8 mouse cellular contexts compared by ENCODE assay signal in genomic region chr10:62186882-62187281, GRCm38 (mm10). TPM values are rescaled to one million over a fixed set of nuclear protein-coding genes. Genes with fewer than 3 reads are reported as not detected.
DNase-seq lines count a peak whose midpoint lies in the region; ATAC-seq and TF ChIP-seq lines count a peak whose summit lies in the region.

No protein-coding gene starts in this region.

- no peaks in the 10 kb centered on the region for H3K27me3 ChIP-seq in hindbrain, postnatal 0 days (ENCODE audit: insufficient read depth, low read length)
- peaks cover 21% of the 10 kb centered on the region for H3K27me3 ChIP-seq in midbrain, embryonic 10.5 days (ENCODE audit: low read depth, poor library complexity, severe bottlenecking)

- intact Hi-C loops in left cerebral cortex, postnatal 25 days (cut with DNase I) = loop anchor here (1.0 kb wide), 1 partner anchor 56 kb away; no protein-coding TSS in a partner anchor

- WGBS in hindbrain, postnatal 0 days = 20% methylated on average over 7 of the region's 7 CpGs
- WGBS in midbrain, embryonic 10.5 days = 27% methylated on average over 7 of the region's 7 CpGs

- no peak overlapping the region for H3K27ac ChIP-seq in hindbrain, postnatal 0 days
- no peak overlapping the region for H3K27ac ChIP-seq in midbrain, embryonic 10.5 days (replicated peaks)

- TF ChIP-seq CTCF in hindbrain, postnatal 0 days (IDR thresholded peaks at IDR 0.05; ENCODE audit: low read depth) = peak; percentile 97

- peak; percentile 67 for DNase-seq in R1 (ENCODE audit: low read depth, low spot score)
- peak; percentile 86 for DNase-seq in cerebellum, adult 8-10 months
- DNase-seq in frontal cortex, postnatal 14 days (ENCODE audit: low spot score in 2 of 2) = peak; percentile 52 to 84
- DNase-seq in hindbrain, postnatal 0 days (ENCODE audit: low spot score) = peak; percentile 88
- DNase-seq in left cerebral cortex, postnatal 25 days (ENCODE audit: low spot score in 2 of 2) = peak; percentile 80 to 82
- peak; percentile 78 for DNase-seq in midbrain, embryonic 10.5 days (ENCODE audit: low spot score)
- peak; percentile 62 for DNase-seq in skeletal muscle tissue, adult 2 months (ENCODE audit: low read depth, low spot score)

- H3K4me1 ChIP-seq in hindbrain, postnatal 0 days (ENCODE audit: insufficient read depth, low read length) = no peaks in the 10 kb centered on the region
- no peaks in the 10 kb centered on the region for H3K4me1 ChIP-seq in midbrain, embryonic 10.5 days

- peak; percentile 67; the same call in 1 of the 2 replicates for ATAC-seq in hindbrain, postnatal 0 days
- ATAC-seq in activated CD4-positive, CD25-positive, alpha-beta regulatory T cell, adult 4 months = no peak

- H3K4me2 ChIP-seq in hindbrain, postnatal 0 days (ENCODE audit: low read depth, low read length) = no peak overlapping the region

- no peak overlapping the region for H3K4me3 ChIP-seq in hindbrain, postnatal 0 days (ENCODE audit: low read length)
- no peak overlapping the region for H3K4me3 ChIP-seq in midbrain, embryonic 10.5 days

- no peak overlapping the region for H3K9ac ChIP-seq in hindbrain, postnatal 0 days (replicated peaks; ENCODE audit: low read length)

- H3K9me3 ChIP-seq in hindbrain, postnatal 0 days (ENCODE audit: low read length) = no peaks in the 10 kb centered on the region
- no peaks in the 10 kb centered on the region for H3K9me3 ChIP-seq in midbrain, embryonic 10.5 days (replicated peaks)

- no peaks in the 10 kb centered on the region for H3K36me3 ChIP-seq in hindbrain, postnatal 0 days (ENCODE audit: insufficient read depth, low read length)
- H3K36me3 ChIP-seq in midbrain, embryonic 10.5 days = no peaks in the 10 kb centered on the region

RNA-seq across cellular contexts. Expression of gene Fam241b, which starts 43.2 kb away (rescaled TPM):
- 92.9 and 97.9 TPM in 2 replicates for total RNA-seq in hindbrain, postnatal 0 days (2014; rRNA removed)
- 143 and 152 TPM in 2 replicates for polyA plus RNA-seq in hindbrain, postnatal 0 days (2015; fragmentation: Nextera tagmentation; extraction: Ambion mirVana)
- total RNA-seq in left cerebral cortex, postnatal 25 days (2021) = 10 to 100 TPM; 53.0 to 54.6 TPM
- 19.3 and 23.4 TPM in 2 replicates for polyA plus RNA-seq in midbrain, embryonic 10.5 days (2016; fragmentation: Nextera tagmentation; extraction: Ambion mirVana)
- polyA plus RNA-seq in activated CD4-positive, CD25-positive, alpha-beta regulatory T cell, adult 4 months (2017; shearing (Covaris generic)) = 1 to 10 TPM; 2.9 to 3.3 TPM

RNA-seq across cellular contexts. Expression of gene Tspan15, which starts 44.2 kb away (rescaled TPM):
- 30.8 and 38.3 TPM in 2 replicates for total RNA-seq in hindbrain, postnatal 0 days (2014; rRNA removed)
- 20.4 and 21.4 TPM in 2 replicates for polyA plus RNA-seq in hindbrain, postnatal 0 days (2015; fragmentation: Nextera tagmentation; extraction: Ambion mirVana)
- 10 to 100 TPM; 11.1 to 13.7 TPM for total RNA-seq in left cerebral cortex, postnatal 25 days (2021)
- 16.1 and 18.9 TPM in 2 replicates for polyA plus RNA-seq in midbrain, embryonic 10.5 days (2016; fragmentation: Nextera tagmentation; extraction: Ambion mirVana)
- polyA plus RNA-seq in activated CD4-positive, CD25-positive, alpha-beta regulatory T cell, adult 4 months (2017; shearing (Covaris generic)) = under 1 TPM in 1 of 2 experiments, not detected in 1; 0.15 TPM

RNA-seq across cellular contexts. Expression of gene Neurog3, which starts 54.0 kb away (rescaled TPM):
- not detected in 2 replicates for total RNA-seq in hindbrain, postnatal 0 days (2014; rRNA removed)
- polyA plus RNA-seq in hindbrain, postnatal 0 days (2015; fragmentation: Nextera tagmentation; extraction: Ambion mirVana) = not detected in 2 replicates
- total RNA-seq in left cerebral cortex, postnatal 25 days (2021) = not detected
- 0.89 and 0.90 TPM in 2 replicates for polyA plus RNA-seq in midbrain, embryonic 10.5 days (2016; fragmentation: Nextera tagmentation; extraction: Ambion mirVana)
- polyA plus RNA-seq in activated CD4-positive, CD25-positive, alpha-beta regulatory T cell, adult 4 months (2017; shearing (Covaris generic)) = not detected

Comparison
In these comparisons a context has a peak if more than half of its experiments do, and no peak if none do; other contexts are left out.
1. RNA of gene Tspan15, which starts 44.2 kb away (polyA plus RNA-seq): 20.4 to 21.4 TPM in hindbrain, postnatal 0 days and 16.1 to 18.9 TPM in midbrain, embryonic 10.5 days; 0.15 TPM in activated CD4-positive, CD25-positive, alpha-beta regulatory T cell, adult 4 months; every median in the first group is over 10 times any median in the second.
2. Peak in every context shown above with its lines, with median percentiles within 50 percentile points of each other: DNase-seq.